Mouse (Mus musculus) midbrain, embryonic 14.5 days (tissue): ENCODE measurements around the gene Ankrd34b. TPM values are rescaled to one million over a fixed set of nuclear protein-coding genes. Genes with fewer than 3 reads are reported as not detected.

Experiments
- ATAC-seq: fragments of 200-750 bp; cut with Nextera tagmentation; 2 replicates; pipeline ENCODE4 v1.8.0; 2017; ENCODE audit warnings: moderate number of reproducible peaks, moderate library complexity; ENCODE audit not compliant: low FRiP score, low TSS enrichment
- DNase-seq: peaks from one replicate; pipeline ENCODE4 v3.0.0-alpha.2; 2015
- H3K27ac ChIP-seq: fragments of 300-500 bp; sonication (generic); replicated peaks from 2 replicates; pipeline ENCODE4 v1.5.1; 2014; ENCODE audit warnings: mild to moderate bottlenecking, low read depth, low read length, moderate library complexity
- H3K27me3 ChIP-seq: fragments of 300-500 bp; sonication (generic); 2 replicates; pipeline ENCODE4 v1.6.1; 2014; ENCODE audit warnings: low read length, control low read depth, mixed read lengths; ENCODE audit not compliant: control insufficient read depth, insufficient read depth
- H3K36me3 ChIP-seq: fragments of 300-500 bp; sonication (generic); 2 replicates; pipeline ENCODE4 v1.6.1; 2014; ENCODE audit warnings: low read length, control low read depth; ENCODE audit not compliant: control insufficient read depth, insufficient read depth
- H3K4me1 ChIP-seq: fragments of 300-500 bp; sonication (generic); 2 replicates; pipeline ENCODE4 v1.6.1; 2014; ENCODE audit warnings: mild to moderate bottlenecking, antibody characterized with exemption, low read length, control low read depth; ENCODE audit not compliant: control insufficient read depth, insufficient read depth
- H3K4me2 ChIP-seq: fragments of 300-500 bp; sonication (generic); 2 replicates; pipeline ENCODE4 v1.6.1; 2014; ENCODE audit warnings: mild to moderate bottlenecking, low read length, moderate library complexity
- H3K4me3 ChIP-seq: fragments of 300-500 bp; sonication (generic); replicated peaks from 2 replicates; pipeline ENCODE4 v1.5.1; 2014; ENCODE audit warnings: low read depth, low read length
- H3K9ac ChIP-seq: fragments of 300-500 bp; sonication (generic); replicated peaks from 2 replicates; pipeline ENCODE4 v1.6.1; 2014; ENCODE audit warnings: mild to moderate bottlenecking, low read length, moderate library complexity
- H3K9me3 ChIP-seq: fragments of 300-500 bp; sonication (generic); 2 replicates; pipeline ENCODE4 v1.6.1; 2016; ENCODE audit warnings: low read length, control low read depth, mixed read lengths; ENCODE audit not compliant: control insufficient read depth
- WGBS: fragments of 180-500 bp; shearing (Covaris S2); extraction: QIAGEN DNeasy Blood & Tissue Kit; methylation state at CpG from one replicate; pipeline ENCODE4 v1.1.7; 2014; 5-methylcytosine and 5-hydroxymethylcytosine counted together
- polyA plus RNA-seq: library from polyadenylated mRNA; unstranded; fragments of >200 nt; fragmentation: Nextera tagmentation; extraction: Ambion mirVana; gene quantifications from 2 replicates; pipeline ENCODE4 v1.2.1, GENCODE M21; 2014

The Ankrd34b gene
- polyA plus RNA-seq, 1 experiment from 2014 or later: 1.5 TPM

- ATAC-seq (no peak), DNase-seq (no peak)
- no peaks in the 10 kb centered on the region for H3K9me3 ChIP-seq
- peaks cover 5% of the 10 kb centered on the region; the same call in 1 of the 2 replicates for H3K36me3 ChIP-seq
- WGBS: 87% methylated on average over 2 of the region's 2 CpGs
- H3K4me1 ChIP-seq: no peaks in the 10 kb centered on the region
- no peak overlapping the region for H3K9ac ChIP-seq
- no peaks in the 10 kb centered on the region for H3K27me3 ChIP-seq
- H3K27ac ChIP-seq: no peak overlapping the region
- no peak overlapping the region for H3K4me2 ChIP-seq
- no peak overlapping the region for H3K4me3 ChIP-seq
Observed at GRCm38 (mm10) chr13:92470151-92470550, 44.5 kb downstream of the Ankrd34b start.

GRCm38 (mm10) chr13:92483348-92483747 is 57.7 kb downstream of the Ankrd34b start:
- peak overlapping the region; percentile 73 for H3K27ac ChIP-seq
- H3K4me1 ChIP-seq: no peaks in the 10 kb centered on the region
- peak; percentile 74 for ATAC-seq
- DNase-seq: peak; percentile 77
- peak overlapping the region; percentile 47; the same call in 1 of the 2 replicates for H3K9ac ChIP-seq
- peak overlapping the region; percentile 42 for H3K4me3 ChIP-seq
- H3K36me3 ChIP-seq: no peaks in the 10 kb centered on the region
- H3K27me3 ChIP-seq: no peaks in the 10 kb centered on the region
- peak overlapping the region; percentile 66 for H3K4me2 ChIP-seq
- H3K9me3 ChIP-seq: no peaks in the 10 kb centered on the region
- 11% methylated on average over 3 of the region's 3 CpGs for WGBS

GRCm38 (mm10) chr13:92483852-92484463 is 58.3 kb downstream of the Ankrd34b start, which contains the start of gene Fam151b:
TSS of gene Fam151b (minus strand) at chr13:92484015.
- ATAC-seq (peak; percentile 100), DNase-seq (peak; percentile 98)
- Histone ChIP-seq H3K4me1 (no peaks in the 10 kb centered on the region), H3K9me3 (no peaks in the 10 kb centered on the region), H3K4me2 (peak within 1 kb of the TSS; percentile 66), H3K36me3 (no peaks in the 10 kb centered on the region), H3K9ac (peak within 1 kb of the TSS; percentile 47; the same call in 1 of the 2 replicates), H3K27ac (peak within 1 kb of the TSS; percentile 73), H3K27me3 (no peaks in the 10 kb centered on the region), H3K4me3 (peak within 1 kb of the TSS; percentile 42)
- 6% methylated on average over 19 of the region's 19 CpGs for WGBS

GRCm38 (mm10) chr13:92490817-92491216 is 65.1 kb downstream of the Ankrd34b start:
- H3K27me3 ChIP-seq: no peaks in the 10 kb centered on the region
- H3K9me3 ChIP-seq: no peaks in the 10 kb centered on the region
- no peak overlapping the region for H3K4me3 ChIP-seq
- ATAC-seq (no peak), DNase-seq (peak; percentile 14)
- no peaks in the 10 kb centered on the region for H3K4me1 ChIP-seq
- no peak overlapping the region for H3K9ac ChIP-seq
- H3K27ac ChIP-seq: no peak overlapping the region
- 73% methylated on average over 4 of the region's 4 CpGs for WGBS
- H3K4me2 ChIP-seq: no peak overlapping the region
- H3K36me3 ChIP-seq: peaks cover 37% of the 10 kb centered on the region

Other genes with a start within 250 kb of the Ankrd34b start
- 0.49 and 0.82 TPM in 2 replicates for gene Gm20379, start 119.9 kb upstream of the Ankrd34b start, polyA plus RNA-seq
- 3.6 and 5.7 TPM in 2 replicates for gene Dhfr, start 71.2 kb upstream of the Ankrd34b start, polyA plus RNA-seq
- gene Msh3, start 70.9 kb upstream of the Ankrd34b start, polyA plus RNA-seq: 23.8 and 27.5 TPM in 2 replicates
- gene Fam151b, start 58.1 kb downstream of the Ankrd34b start, polyA plus RNA-seq: 0.24 and 0.32 TPM in 2 replicates
- 12.3 and 13.8 TPM in 2 replicates for gene Zfyve16, start 105.0 kb downstream of the Ankrd34b start, polyA plus RNA-seq
- not detected in 2 replicates for gene Spz1, start 150.3 kb downstream of the Ankrd34b start, polyA plus RNA-seq
- gene Serinc5, start 185.2 kb downstream of the Ankrd34b start, polyA plus RNA-seq: 11.4 and 15.4 TPM in 2 replicates